Mouse (Mus musculus) intestine, postnatal 0 days (tissue): Measurements from ENCODE around the gene Ppp1ca. TPM values are rescaled to one million over a fixed set of nuclear protein-coding genes. Genes with fewer than 3 reads are reported as not detected.
A peak's percentile ranks its signal among the peaks of the same experiment; 100 is the strongest.

Source experiments
- ATAC-seq: fragments of 200-750 bp; cut with Nextera tagmentation; 2 replicates; pipeline ENCODE4 v1.8.0; 2017; ENCODE audit warnings: mild to moderate bottlenecking, moderate TSS enrichment, moderate library complexity
- H3K27ac ChIP-seq: fragments of 300-500 bp; sonication (generic); 2 replicates; pipeline ENCODE4 v1.5.1; 2014; ENCODE audit warnings: mild to moderate bottlenecking, low read depth, low read length, moderate library complexity
- H3K27me3 ChIP-seq: fragments of 300-500 bp; sonication (generic); replicated peaks from 2 replicates; pipeline ENCODE4 v1.6.1; 2014; ENCODE audit warnings: low read length, mixed read lengths; ENCODE audit not compliant: control insufficient read depth, insufficient read depth
- H3K36me3 ChIP-seq: fragments of 300-500 bp; sonication (generic); 2 replicates; pipeline ENCODE4 v1.6.1; 2014; ENCODE audit warnings: mild to moderate bottlenecking, moderate library complexity; ENCODE audit not compliant: control insufficient read depth, insufficient read depth
- H3K4me1 ChIP-seq: fragments of 300-500 bp; sonication (generic); replicated peaks from 2 replicates; pipeline ENCODE4 v1.6.1; 2014; ENCODE audit warnings: antibody characterized with exemption, low read length, mixed read lengths; ENCODE audit not compliant: control insufficient read depth, insufficient read depth
- H3K4me2 ChIP-seq: fragments of 300-500 bp; sonication (generic); replicated peaks from 2 replicates; pipeline ENCODE4 v1.6.1; 2014; ENCODE audit warnings: low read depth, mild to moderate bottlenecking, moderate library complexity
- H3K4me3 ChIP-seq: fragments of 300-500 bp; sonication (generic); 2 replicates; pipeline ENCODE4 v1.5.1; 2014; ENCODE audit warnings: low read depth, low read length
- H3K9ac ChIP-seq: fragments of 300-500 bp; sonication (generic); 2 replicates; pipeline ENCODE4 v1.6.1; 2014; ENCODE audit warnings: mild to moderate bottlenecking, low read depth, low read length
- H3K9me3 ChIP-seq: fragments of 300-500 bp; sonication (generic); 2 replicates; pipeline ENCODE4 v1.6.1; 2016; ENCODE audit warnings: mixed run types; ENCODE audit not compliant: control insufficient read depth
- CTCF ChIP-seq: sonication (generic); IDR thresholded peaks from 2 replicates; pipeline ENCODE4 v1.5.1; 2016; ENCODE audit warnings: low read depth, mild to moderate bottlenecking, control low read depth, antibody characterized with exemption, moderate library complexity
- WGBS: fragments of 180-500 bp; shearing (Covaris S2); extraction: QIAGEN DNeasy Blood & Tissue Kit; methylation state at CpG from one replicate; pipeline ENCODE4 v1.1.7; 2014; 5-methylcytosine and 5-hydroxymethylcytosine counted together
- polyA plus RNA-seq: library from polyadenylated mRNA; unstranded; fragments of >200 nt; fragmentation: Nextera tagmentation; extraction: Ambion mirVana; gene quantifications from 2 replicates; pipeline ENCODE4 v1.2.1, GENCODE M21; 2015

The Ppp1ca gene
- polyA plus RNA-seq, 1 experiment from 2014 or later = 382 TPM

DNA sequence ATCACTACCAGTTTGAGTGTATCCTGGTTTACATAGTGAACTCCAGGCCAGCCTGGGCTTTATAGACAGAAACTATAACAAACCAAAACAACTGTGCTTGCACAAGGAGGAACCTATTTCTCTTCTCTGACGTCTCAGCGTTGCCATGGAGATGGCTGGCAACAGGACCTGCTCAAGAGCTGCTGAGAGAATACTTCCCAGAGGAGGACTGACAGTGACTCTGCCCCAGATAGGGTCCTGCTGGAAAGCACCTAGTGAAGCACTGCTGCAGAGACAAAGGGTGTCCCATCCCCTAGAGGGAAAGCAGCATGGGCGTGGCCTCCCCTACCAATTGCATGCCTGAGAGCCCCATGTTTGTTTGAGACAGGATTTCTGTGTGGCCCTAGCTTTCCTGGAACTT lies 10.0 kb upstream of the Ppp1ca start:
- no peaks in the 10 kb centered on the region for H3K36me3 ChIP-seq
- no peak overlapping the region for H3K4me3 ChIP-seq
- H3K9ac ChIP-seq = no peak overlapping the region
- H3K9me3 ChIP-seq = no peaks in the 10 kb centered on the region
- no peak overlapping the region for H3K4me2 ChIP-seq
- WGBS = 35% methylated on average over 3 of the region's 3 CpGs
- H3K27ac ChIP-seq = no peak overlapping the region
- TF ChIP-seq CTCF = no peak
- no peaks in the 10 kb centered on the region for H3K27me3 ChIP-seq
- H3K4me1 ChIP-seq = no peaks in the 10 kb centered on the region
- peak; percentile 22; the same call in 1 of the 2 replicates for ATAC-seq

DNA sequence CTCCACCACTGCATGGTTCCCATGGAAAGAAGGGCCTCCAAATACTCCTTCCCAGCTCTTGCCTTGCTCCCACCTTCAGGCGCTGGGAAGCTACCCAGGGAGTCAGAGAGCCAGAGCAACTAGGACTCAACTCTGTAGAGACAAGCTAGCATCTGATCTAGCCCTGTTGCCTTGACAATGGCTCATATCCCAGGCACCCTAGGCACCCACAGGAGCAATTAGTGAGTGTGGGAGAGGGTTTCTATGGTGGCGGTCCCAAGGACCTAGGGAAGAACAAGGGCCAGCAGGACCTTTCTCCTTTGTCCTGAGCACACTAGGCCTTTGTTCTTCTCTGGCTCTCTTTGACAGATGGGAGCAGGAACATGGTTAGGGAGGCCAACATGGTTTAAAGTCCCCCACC lies 8.2 kb upstream of the Ppp1ca start:
- Histone ChIP-seq H3K9me3 (no peaks in the 10 kb centered on the region), H3K27ac (no peak overlapping the region), H3K4me1 (no peaks in the 10 kb centered on the region), H3K4me2 (no peak overlapping the region), H3K9ac (no peak overlapping the region), H3K36me3 (no peaks in the 10 kb centered on the region), H3K4me3 (no peak overlapping the region), H3K27me3 (no peaks in the 10 kb centered on the region)
- no peak for ATAC-seq
- TF ChIP-seq CTCF = no peak
- 87% methylated on average over 2 of the region's 2 CpGs for WGBS

DNA sequence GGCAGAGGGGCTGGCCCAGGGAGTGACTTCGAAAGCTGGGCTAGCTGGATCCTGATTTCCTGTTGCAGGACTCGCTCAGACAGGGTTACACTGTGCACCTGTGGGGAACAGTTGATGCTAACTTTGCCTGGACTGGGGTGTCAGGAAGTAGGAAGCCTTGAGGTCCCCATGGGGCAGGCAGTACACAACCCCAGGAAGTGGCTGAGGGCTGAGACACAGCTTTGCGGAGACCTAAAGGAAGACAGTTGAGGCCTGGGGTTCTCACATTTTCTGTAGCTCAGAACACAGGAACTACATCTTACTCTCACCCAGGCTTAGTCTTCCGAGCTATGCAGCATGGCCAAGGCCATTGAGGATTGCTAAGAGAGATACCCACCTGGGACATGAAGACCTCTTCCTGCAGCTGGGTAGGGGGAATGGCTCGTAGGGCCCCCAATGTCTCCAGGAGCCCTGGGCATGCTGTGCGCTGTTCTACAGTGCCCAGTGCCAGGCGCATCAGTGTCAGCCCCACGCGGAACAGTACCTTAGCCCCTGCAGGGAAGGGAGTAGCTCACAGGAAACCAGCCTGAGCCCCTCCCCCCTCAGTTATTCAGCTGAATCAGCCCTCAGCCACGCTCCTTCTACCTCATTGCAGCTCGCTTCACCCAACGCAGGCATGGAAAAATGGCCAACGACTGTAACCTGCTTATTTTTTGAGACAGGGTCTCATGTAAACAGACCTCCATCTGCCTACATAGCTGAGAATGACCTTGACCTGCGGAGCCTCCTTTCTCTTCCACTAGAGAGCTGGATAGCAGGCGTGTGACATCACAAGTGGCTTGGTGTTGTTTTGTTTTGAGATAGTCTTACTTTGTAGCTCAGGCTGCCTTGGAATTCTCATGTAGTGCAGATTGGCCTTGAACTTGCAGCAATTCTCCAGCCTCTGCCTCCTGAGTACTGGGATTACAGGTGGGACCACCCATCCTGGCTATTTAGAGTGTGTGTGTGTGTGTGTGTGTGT lies 6.6 kb upstream of the Ppp1ca start:
- no peaks in the 10 kb centered on the region for H3K27me3 ChIP-seq
- no peak overlapping the region for H3K9ac ChIP-seq
- WGBS = 54% methylated on average over 15 of the region's 15 CpGs
- no peak overlapping the region for H3K4me2 ChIP-seq
- H3K4me3 ChIP-seq = no peak overlapping the region
- no peak for ATAC-seq
- no peaks in the 10 kb centered on the region for H3K36me3 ChIP-seq
- H3K9me3 ChIP-seq = no peaks in the 10 kb centered on the region
- H3K27ac ChIP-seq = peak overlapping the region; percentile 8; the same call in 1 of the 2 replicates
- no peaks in the 10 kb centered on the region for H3K4me1 ChIP-seq
- TF ChIP-seq CTCF = no peak

DNA sequence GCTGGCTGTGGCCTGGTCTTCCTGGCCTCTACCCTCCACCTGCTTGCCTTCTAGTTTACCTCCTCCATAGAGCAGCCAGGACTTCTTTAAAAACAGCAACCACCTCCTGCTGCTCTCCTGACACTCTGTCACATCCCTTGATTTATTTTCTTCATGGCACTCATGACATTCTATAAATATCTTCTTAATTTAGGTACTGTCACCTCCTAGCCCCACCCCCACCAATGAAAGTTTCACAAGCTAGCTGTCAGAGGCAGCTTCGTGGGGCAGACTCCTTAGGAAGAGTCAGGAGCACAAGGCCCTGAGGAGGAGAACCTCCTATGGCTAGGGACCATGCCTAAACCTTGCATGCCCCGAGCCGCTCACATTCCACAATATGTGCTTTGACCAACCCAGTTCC lies 4.6 kb upstream of the Ppp1ca start:
- Histone ChIP-seq H3K9me3 (no peaks in the 10 kb centered on the region), H3K27me3 (no peaks in the 10 kb centered on the region), H3K4me2 (no peak overlapping the region), H3K4me1 (peaks cover 3% of the 10 kb centered on the region; the same call in 1 of the 2 replicates), H3K27ac (no peak overlapping the region), H3K36me3 (no peaks in the 10 kb centered on the region), H3K9ac (no peak overlapping the region), H3K4me3 (no peak overlapping the region)
- WGBS = 86% methylated on average over 3 of the region's 3 CpGs
- no peak for TF ChIP-seq CTCF
- ATAC-seq = no peak

DNA sequence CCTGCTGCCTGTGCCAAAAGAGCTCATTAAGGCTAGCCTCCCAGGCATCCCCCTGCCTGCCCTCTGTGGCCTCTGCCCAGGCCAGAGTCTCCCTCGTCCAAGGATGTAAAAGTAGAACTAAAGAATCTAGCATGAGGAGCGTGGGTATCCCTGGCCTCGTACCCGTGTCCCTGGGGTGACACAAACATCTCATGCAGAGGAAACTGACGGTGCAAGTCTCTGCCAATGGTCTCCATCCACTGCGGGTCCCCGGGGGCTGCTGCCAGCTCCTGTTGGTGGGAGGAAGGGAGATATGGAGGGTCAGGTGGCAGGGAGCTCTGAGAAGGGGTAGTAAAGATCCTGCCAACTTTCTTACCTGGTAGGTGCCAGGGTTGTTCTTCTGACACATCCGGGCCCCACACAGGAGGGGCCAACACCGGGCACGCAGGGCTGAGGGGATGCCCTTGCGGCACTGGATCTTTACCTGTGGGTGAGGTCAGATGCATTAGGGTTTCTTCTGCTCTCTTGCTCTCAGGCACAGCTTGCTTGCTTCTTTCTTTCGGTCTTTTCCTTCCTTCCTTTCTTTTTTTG lies 2.7 kb upstream of the Ppp1ca start:
- 87% methylated on average over 12 of the region's 12 CpGs for WGBS

DNA sequence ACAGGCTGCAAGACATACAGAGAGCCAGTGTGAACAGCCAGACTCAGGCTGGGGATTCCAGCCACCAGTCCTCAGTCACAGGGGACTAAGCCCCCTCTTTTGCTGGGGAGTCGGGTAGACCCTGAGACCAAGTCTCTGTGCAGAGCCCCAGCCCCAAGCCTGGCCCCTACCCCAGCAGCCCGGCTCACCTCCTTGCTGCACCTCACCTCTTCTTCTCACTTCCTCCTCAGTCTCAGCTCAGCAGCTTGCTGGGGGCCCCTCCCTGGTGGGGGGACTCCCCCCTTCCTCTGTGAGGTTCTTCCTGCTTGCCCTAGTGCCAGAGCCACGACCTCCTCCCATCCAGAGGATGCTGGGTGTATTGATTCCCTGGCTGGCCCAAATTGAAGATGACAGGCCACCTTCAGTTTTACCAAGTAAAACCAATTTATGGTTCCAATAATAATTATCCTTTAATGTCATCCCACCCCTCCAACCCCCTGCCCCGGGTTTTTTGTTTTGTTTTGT lies 982 bp upstream of the Ppp1ca start, which contains the start of gene Tbc1d10c:
Gene Tbc1d10c, minus strand, starts transcription at position 454 of the 504 bp plus-strand sequence.
- H3K4me1 ChIP-seq = peaks cover 9% of the 10 kb centered on the region
- H3K27ac ChIP-seq = peak within 1 kb of the TSS; percentile 94
- peaks cover 22% of the 10 kb centered on the region for H3K36me3 ChIP-seq
- H3K9ac ChIP-seq = peak within 1 kb of the TSS; percentile 92
- H3K9me3 ChIP-seq = no peaks in the 10 kb centered on the region
- no peaks in the 10 kb centered on the region for H3K27me3 ChIP-seq
- WGBS = 41% methylated on average over 4 of the region's 4 CpGs
- H3K4me2 ChIP-seq = peak within 1 kb of the TSS; percentile 75
- TF ChIP-seq CTCF = no peak
- H3K4me3 ChIP-seq = peak within 1 kb of the TSS; percentile 93
- ATAC-seq = no peak

More for the DNA sequence above, 2.7 kb upstream of the Ppp1ca start:
- Histone ChIP-seq H3K27me3 (no peaks in the 10 kb centered on the region), H3K36me3 (peaks cover 4% of the 10 kb centered on the region; the same call in 1 of the 2 replicates), H3K4me3 (no peak overlapping the region), H3K4me1 (peaks cover 9% of the 10 kb centered on the region), H3K27ac (no peak overlapping the region), H3K9me3 (no peaks in the 10 kb centered on the region), H3K4me2 (no peak overlapping the region), H3K9ac (no peak overlapping the region)
- no peak for TF ChIP-seq CTCF
- ATAC-seq = no peak
